Mouse (Mus musculus) hindbrain, postnatal 0 days (tissue): ENCODE results near the gene Npw. TPM values are rescaled to one million over a fixed set of nuclear protein-coding genes. Genes with fewer than 3 reads are reported as not detected.

Experiments
- ATAC-seq: fragments of 200-750 bp; cut with Nextera tagmentation; 2 replicates; pipeline ENCODE4 v1.8.0; 2017; ENCODE audit warnings: mild to moderate bottlenecking, moderate TSS enrichment, moderate library complexity
- DNase-seq: peaks from one replicate; pipeline ENCODE4 v3.0.0-alpha.2; 2015; ENCODE audit warnings: low spot score
- H3K27ac ChIP-seq: fragments of 300-500 bp; sonication (generic); 2 replicates; pipeline ENCODE4 v1.5.1; 2014; ENCODE audit warnings: mild to moderate bottlenecking
- H3K27me3 ChIP-seq: fragments of 300-500 bp; sonication (generic); 2 replicates; pipeline ENCODE4 v1.6.1; 2014; ENCODE audit warnings: low read length, mixed read lengths; ENCODE audit not compliant: insufficient read depth
- H3K36me3 ChIP-seq: fragments of 300-500 bp; sonication (generic); 2 replicates; pipeline ENCODE4 v1.6.1; 2014; ENCODE audit warnings: low read length, mixed read lengths; ENCODE audit not compliant: insufficient read depth
- H3K4me1 ChIP-seq: fragments of 300-500 bp; sonication (generic); 2 replicates; pipeline ENCODE4 v1.6.1; 2014; ENCODE audit warnings: antibody characterized with exemption, low read length, mixed read lengths; ENCODE audit not compliant: insufficient read depth
- H3K4me2 ChIP-seq: fragments of 300-500 bp; sonication (generic); 2 replicates; pipeline ENCODE4 v1.6.1; 2014; ENCODE audit warnings: low read depth, mild to moderate bottlenecking, low read length, moderate library complexity, mixed read lengths
- H3K4me3 ChIP-seq: fragments of 300-500 bp; sonication (generic); 2 replicates; pipeline ENCODE4 v1.5.1; 2014; ENCODE audit warnings: low read length
- H3K9ac ChIP-seq: fragments of 300-500 bp; sonication (generic); replicated peaks from 2 replicates; pipeline ENCODE4 v1.6.1; 2014; ENCODE audit warnings: mild to moderate bottlenecking, low read length, moderate library complexity, mixed read lengths
- H3K9me3 ChIP-seq: fragments of 300-500 bp; sonication (generic); 2 replicates; pipeline ENCODE4 v1.6.1; 2016; ENCODE audit warnings: low read length, mixed read lengths
- CTCF ChIP-seq: IDR thresholded peaks from 2 replicates; pipeline ENCODE4 v1.5.1; 2016; ENCODE audit warnings: antibody characterized with exemption, control low read depth, low read depth
- WGBS: fragments of 180-500 bp; shearing (Covaris S2); extraction: QIAGEN DNeasy Blood & Tissue Kit; methylation state at CpG from one replicate; pipeline ENCODE4 v1.1.7; 2014; 5-methylcytosine and 5-hydroxymethylcytosine counted together
- polyA plus RNA-seq: library from polyadenylated mRNA; unstranded; fragments of >200 nt; fragmentation: Nextera tagmentation; extraction: Ambion mirVana; gene quantifications from 2 replicates; pipeline ENCODE4 v1.2.1, GENCODE M21; 2015
- total RNA-seq: library from RNA; depleted of rRNA; stranded (reverse); fragments of >200 nt; gene quantifications from 2 replicates; pipeline ENCODE4 v1.2.3, GENCODE M21; 2014; rRNA removed

Npw gene
- total and polyA plus RNA-seq, 2 experiments from 2014 or later, result 0.65 to 0.78 TPM

- ATAC-seq (no peak), DNase-seq (no peak)
- WGBS, result 89% methylated on average over 14 of the region's 14 CpGs
- Histone ChIP-seq H3K4me2 (no peak overlapping the region), H3K27ac (no peak overlapping the region), H3K4me1 (peaks cover 4% of the 10 kb centered on the region; the same call in 1 of the 2 replicates), H3K27me3 (no peaks in the 10 kb centered on the region), H3K9ac (no peak overlapping the region), H3K36me3 (peaks cover 44% of the 10 kb centered on the region), H3K4me3 (no peak overlapping the region), H3K9me3 (no peaks in the 10 kb centered on the region)
- TF ChIP-seq CTCF, result no peak
Observed at GRCm38 (mm10) chr17:24630072-24630471, 28.2 kb downstream of the Npw start.

- H3K9me3 ChIP-seq, result no peaks in the 10 kb centered on the region
- WGBS, result 48% methylated on average over 5 of the region's 5 CpGs
- H3K4me2 ChIP-seq, result no peak overlapping the region
- peaks cover 58% of the 10 kb centered on the region for H3K36me3 ChIP-seq
- H3K9ac ChIP-seq, result no peak overlapping the region
- H3K4me1 ChIP-seq, result peaks cover 4% of the 10 kb centered on the region; the same call in 1 of the 2 replicates
- ATAC-seq (no peak), DNase-seq (peak; percentile 56)
- no peak overlapping the region for H3K4me3 ChIP-seq
- TF ChIP-seq CTCF, result peak; percentile 95
- no peaks in the 10 kb centered on the region for H3K27me3 ChIP-seq
- no peak overlapping the region for H3K27ac ChIP-seq
Observed at GRCm38 (mm10) chr17:24628646-24629045, 29.6 kb downstream of the Npw start.

DNA sequence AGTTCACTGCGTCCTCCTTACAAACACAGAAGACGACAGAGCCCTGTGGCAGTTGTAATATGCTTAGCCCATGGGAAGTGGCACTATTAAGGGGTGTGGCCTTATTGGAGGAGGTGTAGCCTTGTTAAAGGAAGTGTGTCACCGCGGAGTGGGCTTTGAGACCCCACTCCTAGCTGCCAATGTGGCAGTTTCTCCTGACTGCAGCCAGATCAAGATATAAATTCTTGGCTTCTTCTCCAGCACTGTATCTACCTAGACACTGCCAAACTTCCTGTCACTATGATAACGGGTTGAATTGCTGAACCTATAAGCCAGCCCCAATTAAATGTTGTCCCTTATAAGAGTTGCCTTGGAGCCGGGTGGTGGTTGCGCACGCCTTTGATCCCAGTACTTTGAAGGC, 32.8 kb downstream of the Npw start:
- DNase-seq (no peak), ATAC-seq (no peak)
- H3K4me3 ChIP-seq, result no peak overlapping the region
- peaks cover 84% of the 10 kb centered on the region for H3K36me3 ChIP-seq
- no peak overlapping the region for H3K4me2 ChIP-seq
- no peaks in the 10 kb centered on the region for H3K9me3 ChIP-seq
- H3K4me1 ChIP-seq, result no peaks in the 10 kb centered on the region
- no peaks in the 10 kb centered on the region for H3K27me3 ChIP-seq
- WGBS, result 91% methylated on average over 8 of the region's 8 CpGs
- no peak overlapping the region for H3K9ac ChIP-seq
- no peak overlapping the region for H3K27ac ChIP-seq
- no peak for TF ChIP-seq CTCF

GRCm38 (mm10) chr17:24617561-24618194, 40.6 kb downstream of the Npw start:
- no peak overlapping the region for H3K27ac ChIP-seq
- TF ChIP-seq CTCF, result no peak
- ATAC-seq, result no peak
- H3K9me3 ChIP-seq, result no peaks in the 10 kb centered on the region
- WGBS, result 86% methylated on average over 14 of the region's 14 CpGs
- no peak overlapping the region for H3K9ac ChIP-seq
- DNase-seq, result no peak
- H3K4me3 ChIP-seq, result no peak overlapping the region
- H3K4me2 ChIP-seq, result no peak overlapping the region
- peaks cover 78% of the 10 kb centered on the region for H3K36me3 ChIP-seq
- H3K4me1 ChIP-seq, result no peaks in the 10 kb centered on the region
- H3K27me3 ChIP-seq, result no peaks in the 10 kb centered on the region

- WGBS, result 96% methylated on average over 2 of the region's 2 CpGs
- H3K27me3 ChIP-seq, result no peaks in the 10 kb centered on the region
- no peak for ATAC-seq
- H3K36me3 ChIP-seq, result peaks cover 68% of the 10 kb centered on the region
- H3K4me2 ChIP-seq, result no peak overlapping the region
- H3K9ac ChIP-seq, result no peak overlapping the region
- H3K4me1 ChIP-seq, result no peaks in the 10 kb centered on the region
- no peaks in the 10 kb centered on the region for H3K9me3 ChIP-seq
- no peak overlapping the region for H3K4me3 ChIP-seq
- H3K27ac ChIP-seq, result no peak overlapping the region
- TF ChIP-seq CTCF, result no peak
- no peak for DNase-seq
Observed at GRCm38 (mm10) chr17:24610711-24611110, 47.5 kb downstream of the Npw start.

DNA sequence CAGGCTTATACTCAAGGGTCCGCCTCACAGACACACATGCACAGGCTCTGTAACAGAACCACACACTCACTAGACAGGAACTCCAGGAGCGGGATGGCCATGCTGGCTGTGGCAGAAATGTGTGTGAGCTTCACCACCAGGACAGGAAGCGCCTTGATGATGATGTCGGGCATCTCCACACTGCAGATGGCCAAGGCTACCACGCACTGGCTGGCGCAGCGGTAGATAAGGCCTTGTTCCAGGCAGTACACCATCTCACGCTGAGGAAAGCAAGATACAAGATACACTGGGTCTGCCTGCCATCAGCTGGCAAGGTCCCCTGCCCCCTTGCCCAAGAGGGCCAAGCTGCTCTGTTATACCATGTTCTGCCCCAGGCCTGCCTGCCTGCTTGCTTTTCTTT, 49.4 kb downstream of the Npw start:
- TF ChIP-seq CTCF, result no peak
- H3K4me1 ChIP-seq, result no peaks in the 10 kb centered on the region
- no peaks in the 10 kb centered on the region for H3K27me3 ChIP-seq
- no peak overlapping the region for H3K9ac ChIP-seq
- 96% methylated on average over 8 of the region's 8 CpGs for WGBS
- no peak overlapping the region for H3K27ac ChIP-seq
- ATAC-seq, result no peak
- DNase-seq, result no peak
- H3K36me3 ChIP-seq, result peaks cover 66% of the 10 kb centered on the region
- no peak overlapping the region for H3K4me3 ChIP-seq
- no peaks in the 10 kb centered on the region for H3K9me3 ChIP-seq
- H3K4me2 ChIP-seq, result no peak overlapping the region

- 92% methylated on average over 4 of the region's 4 CpGs for WGBS
- H3K36me3 ChIP-seq, result peaks cover 64% of the 10 kb centered on the region
Observed at GRCm38 (mm10) chr17:24608370-24608769, 49.9 kb downstream of the Npw start.

More at GRCm38 (mm10) chr17:24608370-24608769, 49.9 kb downstream of the Npw start:
- DNase-seq, result no peak
- Histone ChIP-seq H3K27ac (no peak overlapping the region), H3K27me3 (no peaks in the 10 kb centered on the region), H3K9me3 (no peaks in the 10 kb centered on the region), H3K4me3 (no peak overlapping the region), H3K4me1 (no peaks in the 10 kb centered on the region), H3K9ac (no peak overlapping the region), H3K4me2 (no peak overlapping the region)
- no peak for TF ChIP-seq CTCF
- no peak for ATAC-seq

Other genes with a start within 250 kb of the Npw start
Only the 30 nearest of the 34 such genes appear.
- 45.2 and 47.9 TPM in 2 replicates for gene Eci1, start 231.8 kb downstream of the Npw start, total RNA-seq
- 56.8 and 60.6 TPM in 2 replicates for gene Eci1, start 231.8 kb downstream of the Npw start, polyA plus RNA-seq
- 4.7 and 7.0 TPM in 2 replicates for gene Dnase1l2, start 215.4 kb downstream of the Npw start, total RNA-seq
- 0.71 and 1.1 TPM in 2 replicates for gene Dnase1l2, start 215.4 kb downstream of the Npw start, polyA plus RNA-seq
- 32.4 and 36.3 TPM in 2 replicates for gene E4f1, start 188.1 kb downstream of the Npw start, total RNA-seq
- gene E4f1, start 188.1 kb downstream of the Npw start, polyA plus RNA-seq, result 28.0 and 33.5 TPM in 2 replicates
- gene Pgp, start 188.1 kb downstream of the Npw start, total RNA-seq, result 71.7 and 74.1 TPM in 2 replicates
- 94.1 and 97.6 TPM in 2 replicates for gene Pgp, start 188.1 kb downstream of the Npw start, polyA plus RNA-seq
- gene Bricd5, start 184.6 kb downstream of the Npw start, total RNA-seq, result 0.47 and 4.0 TPM in 2 replicates
- gene Bricd5, start 184.6 kb downstream of the Npw start, polyA plus RNA-seq, result 1.3 and 1.4 TPM in 2 replicates
- gene Mlst8, start 179.4 kb downstream of the Npw start, total RNA-seq, result 45.9 and 55.3 TPM in 2 replicates
- 26.3 and 26.4 TPM in 2 replicates for gene Mlst8, start 179.4 kb downstream of the Npw start, polyA plus RNA-seq
- 152 and 163 TPM in 2 replicates for gene Caskin1, start 169.9 kb downstream of the Npw start, total RNA-seq
- 42.1 and 43.7 TPM in 2 replicates for gene Caskin1, start 169.9 kb downstream of the Npw start, polyA plus RNA-seq
- 159 and 165 TPM in 2 replicates for gene Traf7, start 130.5 kb downstream of the Npw start, total RNA-seq
- 64.0 and 66.1 TPM in 2 replicates for gene Traf7, start 130.5 kb downstream of the Npw start, polyA plus RNA-seq
- gene Rab26, start 124.2 kb downstream of the Npw start, total RNA-seq, result 2.7 and 4.0 TPM in 2 replicates
- gene Rab26, start 124.2 kb downstream of the Npw start, polyA plus RNA-seq, result 10.6 and 14.7 TPM in 2 replicates
- 87.9 and 99.2 TPM in 2 replicates for gene Pkd1, start 108.6 kb downstream of the Npw start, total RNA-seq
- gene Pkd1, start 108.6 kb downstream of the Npw start, polyA plus RNA-seq, result 14.9 and 16.0 TPM in 2 replicates
- gene Tsc2, start 25.8 kb downstream of the Npw start, total RNA-seq, result 98.0 and 114 TPM in 2 replicates
- gene Tsc2, start 25.8 kb downstream of the Npw start, polyA plus RNA-seq, result 45.7 and 51.2 TPM in 2 replicates
- gene Nthl1, start 25.8 kb downstream of the Npw start, total RNA-seq, result 4.2 and 5.6 TPM in 2 replicates
- 7.2 and 7.8 TPM in 2 replicates for gene Nthl1, start 25.8 kb downstream of the Npw start, polyA plus RNA-seq
- gene Slc9a3r2, start 8.1 kb downstream of the Npw start, total RNA-seq, result 72.8 and 91.1 TPM in 2 replicates
- 57.6 and 60.6 TPM in 2 replicates for gene Slc9a3r2, start 8.1 kb downstream of the Npw start, polyA plus RNA-seq
- 40.9 and 47.0 TPM in 2 replicates for gene Zfp598, start 11.2 kb upstream of the Npw start, total RNA-seq
- 14.2 and 14.6 TPM in 2 replicates for gene Zfp598, start 11.2 kb upstream of the Npw start, polyA plus RNA-seq
- 331 and 347 TPM in 2 replicates for gene Syngr3, start 31.5 kb upstream of the Npw start, total RNA-seq
- gene Syngr3, start 31.5 kb upstream of the Npw start, polyA plus RNA-seq, result 280 and 294 TPM in 2 replicates
- 21.1 and 26.1 TPM in 2 replicates for gene Gfer, start 37.7 kb upstream of the Npw start, total RNA-seq
- 39.7 and 41.4 TPM in 2 replicates for gene Gfer, start 37.7 kb upstream of the Npw start, polyA plus RNA-seq
- gene Noxo1, start 37.8 kb upstream of the Npw start, total RNA-seq, result 6.1 and 8.1 TPM in 2 replicates
- gene Noxo1, start 37.8 kb upstream of the Npw start, polyA plus RNA-seq, result 1.4 and 2.2 TPM in 2 replicates
- gene Tbl3, start 49.2 kb upstream of the Npw start, total RNA-seq, result 53.2 and 55.2 TPM in 2 replicates
- gene Tbl3, start 49.2 kb upstream of the Npw start, polyA plus RNA-seq, result 43.5 and 49.2 TPM in 2 replicates
- not detected in 2 replicates for gene Rnf151, start 59.6 kb upstream of the Npw start, total RNA-seq
- not detected in 2 replicates for gene Rnf151, start 59.6 kb upstream of the Npw start, polyA plus RNA-seq
- 2,181 and 2,600 TPM in 2 replicates for gene Rps2, start 59.7 kb upstream of the Npw start, total RNA-seq
- gene Rps2, start 59.7 kb upstream of the Npw start, polyA plus RNA-seq, result 809 and 820 TPM in 2 replicates
- 135 and 157 TPM in 2 replicates for gene Ndufb10, start 66.0 kb upstream of the Npw start, total RNA-seq
- gene Ndufb10, start 66.0 kb upstream of the Npw start, polyA plus RNA-seq, result 353 and 356 TPM in 2 replicates
- 1.3 TPM in 1 of 2 replicates, not detected in the other for gene Rpl3l, start 69.4 kb upstream of the Npw start, total RNA-seq
- gene Rpl3l, start 69.4 kb upstream of the Npw start, polyA plus RNA-seq, result 0.41 and 0.52 TPM in 2 replicates
- gene Msrb1, start 78.2 kb upstream of the Npw start, total RNA-seq, result 17.0 and 19.6 TPM in 2 replicates
- gene Msrb1, start 78.2 kb upstream of the Npw start, polyA plus RNA-seq, result 22.7 and 25.5 TPM in 2 replicates
- gene Hs3st6, start 94.5 kb upstream of the Npw start, total RNA-seq, result not detected in 2 replicates
- 0.43 and 0.47 TPM in 2 replicates for gene Hs3st6, start 94.5 kb upstream of the Npw start, polyA plus RNA-seq
- gene Meiob, start 145.8 kb upstream of the Npw start, total RNA-seq, result not detected in 2 replicates
- 0.10 TPM in 1 of 2 replicates, not detected in the other for gene Meiob, start 145.8 kb upstream of the Npw start, polyA plus RNA-seq
- gene Hagh, start 181.7 kb upstream of the Npw start, total RNA-seq, result 64.8 and 93.5 TPM in 2 replicates
- gene Hagh, start 181.7 kb upstream of the Npw start, polyA plus RNA-seq, result 82.4 and 84.2 TPM in 2 replicates
- gene Fahd1, start 191.9 kb upstream of the Npw start, total RNA-seq, result 16.6 and 25.7 TPM in 2 replicates
- gene Fahd1, start 191.9 kb upstream of the Npw start, polyA plus RNA-seq, result 20.2 and 22.2 TPM in 2 replicates
- gene Igfals, start 207.5 kb upstream of the Npw start, total RNA-seq, result 0.52 TPM in 1 of 2 replicates, not detected in the other
- gene Igfals, start 207.5 kb upstream of the Npw start, polyA plus RNA-seq, result 0.18 and 0.29 TPM in 2 replicates
- 35.7 and 52.7 TPM in 2 replicates for gene Nubp2, start 227.9 kb upstream of the Npw start, total RNA-seq
- gene Nubp2, start 227.9 kb upstream of the Npw start, polyA plus RNA-seq, result 63.5 and 65.0 TPM in 2 replicates
- gene Spsb3, start 228.2 kb upstream of the Npw start, total RNA-seq, result 122 and 135 TPM in 2 replicates
- 90.6 and 94.9 TPM in 2 replicates for gene Spsb3, start 228.2 kb upstream of the Npw start, polyA plus RNA-seq